Mouse (Mus musculus): ENCODE measurements around the gene Tbc1d5. TPM values are rescaled to one million over a fixed set of nuclear protein-coding genes. Genes with fewer than 3 reads are reported as not detected.

Tbc1d5 gene
- polyA plus RNA-seq, 1 experiment from 2014 or later, result 10.5 TPM

DNA sequence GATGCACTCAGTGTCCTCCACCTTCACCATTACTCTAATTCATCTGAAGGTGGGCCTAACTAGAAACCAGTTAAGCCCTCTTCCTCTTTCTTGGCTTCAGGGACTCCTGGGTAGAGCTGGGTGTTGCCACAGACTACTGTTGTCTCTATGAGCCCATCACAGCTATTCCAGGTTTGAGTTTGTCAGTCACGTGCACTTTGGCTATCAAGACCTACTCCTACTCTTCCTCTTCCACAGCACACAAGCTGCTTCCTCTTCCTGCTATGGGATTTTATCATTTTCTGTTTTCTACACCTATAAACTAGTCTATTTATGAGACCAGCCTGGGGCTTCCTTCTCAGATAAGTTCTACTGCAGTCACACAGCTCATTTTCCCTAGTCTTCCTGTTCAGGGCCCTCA lies 314.4 kb downstream of the Tbc1d5 start:
- H3K4me1 ChIP-seq (replicated peaks), result no peaks in the 10 kb centered on the region
- no peaks in the 10 kb centered on the region for H3K27me3 ChIP-seq (replicated peaks)
- H3K9ac ChIP-seq, result no peak overlapping the region
- no peak overlapping the region for H3K27ac ChIP-seq
- no peak overlapping the region for H3K4me2 ChIP-seq (replicated peaks)
- no peaks in the 10 kb centered on the region for H3K9me3 ChIP-seq
- no peaks in the 10 kb centered on the region for H3K36me3 ChIP-seq
- no peak overlapping the region for H3K4me3 ChIP-seq (replicated peaks)
- 84% methylated on average over 1 of the region's 1 CpGs for WGBS
- ATAC-seq, result no peak

DNA sequence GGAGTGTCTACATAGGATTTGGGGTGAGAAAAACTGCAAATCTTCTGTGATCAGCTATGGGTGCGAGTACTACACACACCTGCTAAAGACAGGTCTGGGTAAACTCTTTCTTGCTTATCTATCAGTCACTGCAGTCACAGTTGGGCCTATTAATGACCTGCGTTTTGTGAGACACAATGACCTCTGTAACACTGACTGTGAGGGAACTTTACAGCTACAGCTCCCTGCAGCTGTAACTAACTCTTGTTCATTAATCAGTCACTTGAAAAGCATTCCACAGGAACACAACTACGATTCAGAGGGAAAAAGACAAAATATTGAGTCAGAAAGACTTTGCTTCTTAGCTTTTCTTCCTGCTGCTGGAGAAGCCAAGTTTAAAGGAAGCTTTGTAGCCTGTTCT lies 325.9 kb downstream of the Tbc1d5 start:
- ATAC-seq, result peak; percentile 43; the same call in 1 of the 2 replicates
- Histone ChIP-seq H3K36me3 (no peaks in the 10 kb centered on the region), H3K4me1 (replicated peaks) (no peaks in the 10 kb centered on the region), H3K4me3 (replicated peaks) (no peak overlapping the region), H3K27ac (no peak overlapping the region), H3K9ac (no peak overlapping the region), H3K27me3 (replicated peaks) (no peaks in the 10 kb centered on the region), H3K9me3 (no peaks in the 10 kb centered on the region), H3K4me2 (replicated peaks) (no peak overlapping the region)
- 19% methylated on average over 3 of the region's 3 CpGs for WGBS

DNA sequence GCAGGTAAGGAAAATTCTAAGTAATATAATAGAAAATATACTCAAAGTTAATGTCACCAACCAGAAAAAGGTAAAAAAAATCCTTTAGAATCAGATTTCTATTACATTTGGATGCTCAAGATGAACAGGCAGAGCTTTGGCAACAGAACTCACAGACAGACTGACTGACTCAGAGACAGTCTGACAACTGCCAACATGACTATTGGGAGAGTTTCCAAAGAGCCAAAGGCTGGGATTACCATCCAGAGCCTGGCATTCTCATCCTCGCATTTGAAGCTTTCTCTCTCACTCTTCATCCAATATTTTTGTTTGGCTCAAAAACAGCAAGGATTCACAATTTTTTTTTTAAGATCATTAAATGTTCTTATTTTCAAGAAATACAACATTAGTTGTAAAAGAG lies 327.8 kb downstream of the Tbc1d5 start:
- no peak overlapping the region for H3K4me2 ChIP-seq (replicated peaks)
- no peak overlapping the region for H3K27ac ChIP-seq
- H3K36me3 ChIP-seq, result no peaks in the 10 kb centered on the region
- H3K4me1 ChIP-seq (replicated peaks), result no peaks in the 10 kb centered on the region
- 87% methylated on average over 1 of the region's 1 CpGs for WGBS
- H3K4me3 ChIP-seq (replicated peaks), result no peak overlapping the region
- H3K9me3 ChIP-seq, result no peaks in the 10 kb centered on the region
- H3K9ac ChIP-seq, result no peak overlapping the region
- no peak for ATAC-seq
- H3K27me3 ChIP-seq (replicated peaks), result no peaks in the 10 kb centered on the region

DNA sequence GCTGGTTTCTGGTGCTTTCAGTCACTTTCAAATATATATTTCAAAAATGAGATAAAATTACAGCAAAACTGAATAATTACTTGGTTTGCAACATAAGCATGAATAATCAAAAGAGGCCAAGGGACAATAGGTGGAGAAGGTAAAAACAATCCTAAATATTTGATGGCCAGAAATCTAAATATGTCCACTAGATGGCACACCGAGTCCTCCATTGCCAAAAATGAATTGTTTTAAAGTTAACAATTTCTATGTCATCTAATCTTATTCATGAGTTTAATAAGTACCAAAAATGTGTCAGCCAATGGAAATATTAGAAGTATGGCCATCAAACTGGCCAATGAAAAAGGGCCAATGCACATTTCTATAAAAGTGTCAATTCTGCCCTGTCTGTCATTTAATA lies 365.1 kb downstream of the Tbc1d5 start:
- H3K4me1 ChIP-seq (replicated peaks), result no peaks in the 10 kb centered on the region
- H3K4me2 ChIP-seq (replicated peaks), result no peak overlapping the region
- H3K27me3 ChIP-seq (replicated peaks), result no peaks in the 10 kb centered on the region
- WGBS, result 53% methylated on average over 1 of the region's 1 CpGs
- no peak overlapping the region for H3K4me3 ChIP-seq (replicated peaks)
- no peaks in the 10 kb centered on the region for H3K9me3 ChIP-seq
- no peak for ATAC-seq
- no peaks in the 10 kb centered on the region for H3K36me3 ChIP-seq
- no peak overlapping the region for H3K9ac ChIP-seq
- H3K27ac ChIP-seq, result no peak overlapping the region

DNA sequence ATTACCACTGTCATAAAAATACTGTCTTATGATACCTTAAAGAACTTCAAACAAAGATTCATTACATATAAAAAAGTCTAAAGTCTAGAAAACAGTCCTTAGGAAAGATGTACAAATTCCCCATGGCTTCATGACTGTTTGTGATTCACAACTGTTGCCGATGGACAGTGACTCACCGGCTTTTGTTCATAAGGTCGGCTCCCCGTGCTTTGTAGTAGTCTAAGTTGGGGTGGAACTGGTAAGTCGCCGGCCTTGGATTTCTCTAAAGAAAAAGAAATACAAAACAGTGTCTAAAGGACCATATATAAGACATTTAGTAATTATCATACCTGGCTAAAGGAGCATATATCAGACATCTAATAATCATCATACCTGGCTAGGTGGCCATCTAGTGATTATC lies 365.6 kb downstream of the Tbc1d5 start:
- Histone ChIP-seq H3K9me3 (no peaks in the 10 kb centered on the region), H3K27ac (no peak overlapping the region), H3K27me3 (replicated peaks) (no peaks in the 10 kb centered on the region), H3K9ac (no peak overlapping the region), H3K4me1 (replicated peaks) (no peaks in the 10 kb centered on the region), H3K4me2 (replicated peaks) (no peak overlapping the region), H3K4me3 (replicated peaks) (no peak overlapping the region), H3K36me3 (no peaks in the 10 kb centered on the region)
- WGBS, result 92% methylated on average over 6 of the region's 6 CpGs
- ATAC-seq, result no peak

DNA sequence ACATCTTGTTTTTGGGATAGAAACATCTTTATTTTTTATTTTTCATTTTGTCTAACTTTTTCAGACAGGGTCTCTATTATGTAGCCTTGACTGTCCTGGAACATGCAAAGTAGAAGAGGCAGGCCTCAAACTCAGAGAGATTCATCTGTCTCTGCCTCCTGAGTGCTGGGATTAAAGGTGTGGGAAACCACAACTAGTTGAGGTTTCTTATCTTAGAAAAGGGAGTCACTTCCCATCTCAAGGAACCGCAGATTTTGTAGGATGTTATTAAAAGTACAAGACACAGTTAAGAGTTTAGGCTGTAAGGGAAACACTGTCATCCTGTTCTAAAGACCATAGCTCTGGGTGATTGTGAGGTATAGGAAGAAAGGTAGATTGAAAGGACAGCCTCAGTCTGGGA lies 373.5 kb downstream of the Tbc1d5 start:
- 79% methylated on average over 1 of the region's 1 CpGs for WGBS
- no peak overlapping the region for H3K4me2 ChIP-seq (replicated peaks)
- no peaks in the 10 kb centered on the region for H3K9me3 ChIP-seq
- H3K4me1 ChIP-seq (replicated peaks), result no peaks in the 10 kb centered on the region
- H3K27me3 ChIP-seq (replicated peaks), result no peaks in the 10 kb centered on the region
- no peak for ATAC-seq
- H3K27ac ChIP-seq, result no peak overlapping the region
- H3K9ac ChIP-seq, result no peak overlapping the region
- H3K4me3 ChIP-seq (replicated peaks), result no peak overlapping the region
- no peaks in the 10 kb centered on the region for H3K36me3 ChIP-seq

DNA sequence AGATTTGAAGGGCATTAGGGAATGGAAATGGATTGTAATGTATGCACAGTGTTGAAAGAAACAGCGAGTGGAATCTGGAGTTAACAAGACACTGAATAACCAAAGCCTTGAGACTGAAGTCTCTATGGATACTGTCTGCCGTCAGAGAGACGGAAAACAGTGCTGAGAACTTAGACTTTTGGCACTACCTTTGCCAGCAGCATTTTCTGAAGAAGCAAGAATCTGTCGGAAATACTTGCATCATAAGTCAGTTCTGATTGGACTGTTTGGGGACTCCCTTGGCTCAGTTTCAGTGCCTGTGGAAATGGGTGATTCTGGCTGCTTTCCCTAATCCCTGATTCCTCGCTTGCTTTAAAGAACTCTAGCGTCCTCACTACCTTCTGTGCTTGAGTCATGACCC lies 375.9 kb downstream of the Tbc1d5 start:
- H3K36me3 ChIP-seq, result no peaks in the 10 kb centered on the region
- H3K4me3 ChIP-seq (replicated peaks), result no peak overlapping the region
- ATAC-seq, result no peak
- H3K4me1 ChIP-seq (replicated peaks), result no peaks in the 10 kb centered on the region
- no peak overlapping the region for H3K4me2 ChIP-seq (replicated peaks)
- no peak overlapping the region for H3K9ac ChIP-seq
- 69% methylated on average over 6 of the region's 6 CpGs for WGBS
- no peaks in the 10 kb centered on the region for H3K27me3 ChIP-seq (replicated peaks)
- H3K9me3 ChIP-seq, result no peaks in the 10 kb centered on the region
- no peak overlapping the region for H3K27ac ChIP-seq

DNA sequence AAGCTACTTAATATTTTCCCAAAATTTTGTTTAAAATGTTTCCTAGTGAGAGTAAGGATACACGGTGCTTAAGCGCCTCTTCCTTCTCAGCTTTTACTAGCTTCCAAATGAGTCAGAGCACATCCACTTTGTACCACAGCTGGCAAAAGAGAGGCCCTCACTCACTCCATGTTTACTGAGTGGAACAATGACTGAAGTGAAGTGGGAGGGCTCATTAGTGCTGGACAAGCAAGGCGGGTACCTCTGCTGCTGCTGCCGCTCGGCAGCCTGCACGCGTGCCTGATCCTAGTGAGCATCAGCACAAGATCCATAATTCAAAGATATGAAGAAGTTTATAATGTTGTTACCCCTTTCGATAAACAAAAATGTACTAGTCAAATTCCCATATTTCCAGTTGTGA lies 376.8 kb downstream of the Tbc1d5 start:
- Histone ChIP-seq H3K36me3 (no peaks in the 10 kb centered on the region), H3K4me3 (replicated peaks) (no peak overlapping the region), H3K4me1 (replicated peaks) (no peaks in the 10 kb centered on the region), H3K4me2 (replicated peaks) (no peak overlapping the region), H3K9ac (no peak overlapping the region), H3K27me3 (replicated peaks) (no peaks in the 10 kb centered on the region), H3K27ac (no peak overlapping the region), H3K9me3 (no peaks in the 10 kb centered on the region)
- WGBS, result 67% methylated on average over 8 of the region's 8 CpGs
- ATAC-seq, result no peak

DNA sequence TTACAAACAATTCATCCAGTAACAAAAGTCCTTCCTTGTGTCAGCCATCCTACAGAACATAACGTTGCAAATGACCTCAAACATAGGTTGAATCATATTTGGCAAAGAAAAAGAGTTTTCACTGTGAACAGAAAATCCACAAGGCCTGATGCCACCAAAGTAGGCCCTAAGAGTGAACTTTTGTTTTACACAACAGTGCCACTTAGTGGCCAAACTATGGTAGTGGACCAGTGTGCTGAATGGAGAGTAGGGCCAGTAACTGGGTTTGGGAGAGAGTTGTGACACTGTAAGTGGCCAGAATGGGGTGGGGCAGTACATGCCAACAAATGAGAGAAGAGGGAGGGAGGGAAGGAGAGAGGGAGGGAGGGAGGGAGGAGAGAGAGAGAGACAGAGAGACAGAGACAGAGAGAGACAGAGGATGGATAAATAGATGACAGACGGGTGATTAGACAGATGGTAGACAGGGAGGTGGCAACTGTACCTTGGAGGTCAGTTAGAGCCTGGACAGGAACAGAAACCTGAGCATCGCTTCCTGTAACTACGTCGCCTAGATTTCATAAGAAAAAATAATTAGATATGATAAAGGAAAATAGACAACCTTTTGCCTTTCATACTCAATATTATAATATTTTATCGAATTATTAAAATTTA lies 383.6 kb downstream of the Tbc1d5 start:
- no peaks in the 10 kb centered on the region for H3K9me3 ChIP-seq
- no peaks in the 10 kb centered on the region for H3K4me1 ChIP-seq (replicated peaks)
- no peak overlapping the region for H3K4me2 ChIP-seq (replicated peaks)
- no peak overlapping the region for H3K27ac ChIP-seq
- H3K4me3 ChIP-seq (replicated peaks), result no peak overlapping the region
- no peak overlapping the region for H3K9ac ChIP-seq
- no peaks in the 10 kb centered on the region for H3K27me3 ChIP-seq (replicated peaks)
- 73% methylated on average over 6 of the region's 6 CpGs for WGBS
- no peaks in the 10 kb centered on the region for H3K36me3 ChIP-seq
- peak; percentile 84 for ATAC-seq

DNA sequence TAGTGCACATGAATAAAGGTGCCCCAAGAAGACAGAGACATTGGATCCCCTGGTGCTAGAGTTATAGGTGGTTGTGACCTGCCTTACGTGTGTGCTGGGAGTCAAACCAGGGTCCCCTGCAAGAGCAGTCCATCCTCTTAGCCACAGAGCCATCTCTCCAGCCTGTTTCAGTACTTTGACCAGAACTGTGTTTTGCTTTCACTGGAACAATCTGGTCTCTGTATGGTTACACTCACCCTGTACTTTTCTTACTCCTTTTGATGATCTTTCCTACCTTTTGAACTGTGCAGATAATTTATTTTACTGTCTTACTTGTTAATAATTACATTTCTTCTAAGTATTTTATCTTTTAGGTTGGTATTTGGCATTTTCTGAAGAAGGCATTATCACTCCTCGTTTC lies 387.5 kb downstream of the Tbc1d5 start:
- no peak overlapping the region for H3K27ac ChIP-seq
- no peak overlapping the region for H3K9ac ChIP-seq
- H3K36me3 ChIP-seq, result no peaks in the 10 kb centered on the region
- no peak overlapping the region for H3K4me2 ChIP-seq (replicated peaks)
- H3K9me3 ChIP-seq, result no peaks in the 10 kb centered on the region
- ATAC-seq, result no peak
- H3K4me1 ChIP-seq (replicated peaks), result no peaks in the 10 kb centered on the region
- WGBS, result 68% methylated on average over 2 of the region's 2 CpGs
- H3K4me3 ChIP-seq (replicated peaks), result no peak overlapping the region
- H3K27me3 ChIP-seq (replicated peaks), result no peaks in the 10 kb centered on the region

DNA sequence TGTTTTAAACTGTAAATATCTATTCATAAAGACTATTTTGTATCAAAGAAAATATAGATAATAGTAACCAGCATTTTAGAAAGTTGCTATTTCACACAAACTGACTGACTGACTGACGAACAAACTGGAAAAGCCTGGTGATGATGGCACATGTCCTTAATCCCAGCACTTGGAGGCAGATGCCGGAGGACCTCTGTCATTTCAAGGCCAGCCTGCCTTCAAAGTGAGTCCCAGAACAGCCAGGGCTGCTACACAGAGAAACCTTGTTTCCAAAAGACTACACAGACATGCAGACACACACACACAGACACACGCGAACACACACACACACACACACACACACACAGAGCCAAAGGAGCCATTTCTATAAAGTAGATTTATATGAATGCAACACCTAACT lies 390.3 kb downstream of the Tbc1d5 start:
- Histone ChIP-seq H3K4me2 (replicated peaks) (no peak overlapping the region), H3K4me1 (replicated peaks) (no peaks in the 10 kb centered on the region), H3K27me3 (replicated peaks) (no peaks in the 10 kb centered on the region), H3K27ac (no peak overlapping the region), H3K9me3 (no peaks in the 10 kb centered on the region), H3K4me3 (replicated peaks) (no peak overlapping the region), H3K36me3 (no peaks in the 10 kb centered on the region), H3K9ac (no peak overlapping the region)
- no peak for ATAC-seq
- 89% methylated on average over 4 of the region's 4 CpGs for WGBS

DNA sequence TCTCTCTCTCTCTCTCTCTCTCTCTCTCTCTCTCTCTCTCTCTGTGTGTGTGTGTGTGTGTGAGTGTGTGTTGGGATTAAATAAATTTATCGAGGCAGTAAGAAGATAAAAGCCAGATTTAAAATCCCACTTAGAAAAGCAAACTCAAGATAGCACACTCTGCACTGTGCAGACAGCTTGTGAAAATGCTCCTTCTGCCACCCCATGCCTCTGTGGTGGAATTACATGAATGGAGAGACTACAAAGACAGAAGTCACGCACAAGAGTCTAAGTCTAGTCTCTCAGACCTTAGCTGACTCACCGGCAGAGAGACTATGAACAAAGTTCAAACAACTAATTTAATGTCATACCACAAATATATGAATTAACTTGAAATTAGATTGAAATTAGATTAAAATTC lies 403.9 kb downstream of the Tbc1d5 start:
- H3K9ac ChIP-seq, result no peak overlapping the region
- no peak overlapping the region for H3K27ac ChIP-seq
- no peak for ATAC-seq
- H3K4me1 ChIP-seq (replicated peaks), result no peaks in the 10 kb centered on the region
- no peaks in the 10 kb centered on the region for H3K27me3 ChIP-seq (replicated peaks)
- no peak overlapping the region for H3K4me3 ChIP-seq (replicated peaks)
- no peaks in the 10 kb centered on the region for H3K36me3 ChIP-seq
- H3K4me2 ChIP-seq (replicated peaks), result no peak overlapping the region
- WGBS, result 68% methylated on average over 3 of the region's 3 CpGs
- H3K9me3 ChIP-seq, result no peaks in the 10 kb centered on the region

DNA sequence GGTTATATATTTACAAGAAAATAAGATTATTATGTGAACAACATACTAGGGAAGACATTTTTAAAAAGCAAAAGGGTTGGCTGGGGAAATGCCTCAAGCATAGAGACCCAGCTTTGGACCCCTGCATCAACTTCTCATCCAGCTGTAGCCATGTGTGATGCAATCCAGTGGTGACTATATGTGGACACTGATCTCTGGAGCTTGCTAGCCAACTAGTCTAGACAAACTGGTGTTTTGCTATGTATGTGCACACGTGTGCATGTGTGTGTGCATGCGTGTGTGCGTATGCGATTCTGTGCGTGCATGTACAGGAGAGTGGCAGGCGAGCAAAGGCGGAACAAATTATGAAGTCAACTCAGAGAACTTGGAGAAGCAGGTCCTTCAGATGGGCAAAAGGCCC lies 414.8 kb downstream of the Tbc1d5 start:
- Histone ChIP-seq H3K4me1 (replicated peaks) (no peaks in the 10 kb centered on the region), H3K9ac (no peak overlapping the region), H3K27ac (no peak overlapping the region), H3K9me3 (no peaks in the 10 kb centered on the region), H3K4me3 (replicated peaks) (no peak overlapping the region), H3K36me3 (no peaks in the 10 kb centered on the region), H3K4me2 (replicated peaks) (no peak overlapping the region), H3K27me3 (replicated peaks) (no peaks in the 10 kb centered on the region)
- ATAC-seq, result no peak
- WGBS, result 91% methylated on average over 7 of the region's 7 CpGs
